Mouse (Mus musculus) embryonic facial prominence, embryonic 13.5 days (tissue): ENCODE results near the gene D2hgdh. TPM values are rescaled to one million over a fixed set of nuclear protein-coding genes. Genes with fewer than 3 reads are reported as not detected.

Experiments used
- ATAC-seq: fragments of 200-750 bp; cut with Nextera tagmentation; 2 replicates; pipeline ENCODE4 v1.8.0; 2017; ENCODE audit warnings: low read depth; ENCODE audit not compliant: insufficient number of reproducible peaks, insufficient read depth, low FRiP score, low TSS enrichment
- H3K27ac ChIP-seq: fragments of 300-500 bp; sonication (generic); 2 replicates; pipeline ENCODE4 v1.5.1; 2015; ENCODE audit warnings: moderate library complexity, mild to moderate bottlenecking, inconsistent platforms
- H3K27me3 ChIP-seq: fragments of 300-500 bp; sonication (generic); 2 replicates; pipeline ENCODE4 v1.6.1; 2015; ENCODE audit warnings: mild to moderate bottlenecking, inconsistent platforms
- H3K36me3 ChIP-seq: fragments of 300-500 bp; sonication (generic); 2 replicates; pipeline ENCODE4 v1.6.1; 2015; ENCODE audit warnings: mild to moderate bottlenecking, inconsistent platforms
- H3K4me1 ChIP-seq: fragments of 300-500 bp; sonication (generic); 2 replicates; pipeline ENCODE4 v1.6.1; 2015; ENCODE audit warnings: inconsistent platforms
- H3K4me2 ChIP-seq: fragments of 300-500 bp; sonication (generic); 2 replicates; pipeline ENCODE4 v1.6.1; 2015; ENCODE audit warnings: moderate library complexity, mild to moderate bottlenecking, inconsistent platforms
- H3K4me3 ChIP-seq: fragments of 300-500 bp; sonication (generic); 2 replicates; pipeline ENCODE4 v1.5.1; 2015; ENCODE audit warnings: mild to moderate bottlenecking, inconsistent platforms
- H3K9ac ChIP-seq: fragments of 300-500 bp; sonication (generic); 2 replicates; pipeline ENCODE4 v1.6.1; 2015; ENCODE audit warnings: mild to moderate bottlenecking, inconsistent platforms
- H3K9me3 ChIP-seq: fragments of 300-500 bp; sonication (generic); 2 replicates; pipeline ENCODE4 v1.6.1; 2016; ENCODE audit warnings: inconsistent platforms
- WGBS: fragments of 180-500 bp; shearing (Covaris S2); methylation state at CpG from one replicate; pipeline ENCODE4 v1.1.7; 2015; ENCODE audit warnings: mixed read lengths; 5-methylcytosine and 5-hydroxymethylcytosine counted together
- polyA plus RNA-seq: library from polyadenylated mRNA; unstranded; fragments of >200 nt; fragmentation: Nextera tagmentation; extraction: Ambion mirVana; gene quantifications from 2 replicates; pipeline ENCODE4 v1.2.1, GENCODE M21; 2015

The D2hgdh gene
- polyA plus RNA-seq, 1 experiment from 2014 or later: 19.4 TPM

DNA sequence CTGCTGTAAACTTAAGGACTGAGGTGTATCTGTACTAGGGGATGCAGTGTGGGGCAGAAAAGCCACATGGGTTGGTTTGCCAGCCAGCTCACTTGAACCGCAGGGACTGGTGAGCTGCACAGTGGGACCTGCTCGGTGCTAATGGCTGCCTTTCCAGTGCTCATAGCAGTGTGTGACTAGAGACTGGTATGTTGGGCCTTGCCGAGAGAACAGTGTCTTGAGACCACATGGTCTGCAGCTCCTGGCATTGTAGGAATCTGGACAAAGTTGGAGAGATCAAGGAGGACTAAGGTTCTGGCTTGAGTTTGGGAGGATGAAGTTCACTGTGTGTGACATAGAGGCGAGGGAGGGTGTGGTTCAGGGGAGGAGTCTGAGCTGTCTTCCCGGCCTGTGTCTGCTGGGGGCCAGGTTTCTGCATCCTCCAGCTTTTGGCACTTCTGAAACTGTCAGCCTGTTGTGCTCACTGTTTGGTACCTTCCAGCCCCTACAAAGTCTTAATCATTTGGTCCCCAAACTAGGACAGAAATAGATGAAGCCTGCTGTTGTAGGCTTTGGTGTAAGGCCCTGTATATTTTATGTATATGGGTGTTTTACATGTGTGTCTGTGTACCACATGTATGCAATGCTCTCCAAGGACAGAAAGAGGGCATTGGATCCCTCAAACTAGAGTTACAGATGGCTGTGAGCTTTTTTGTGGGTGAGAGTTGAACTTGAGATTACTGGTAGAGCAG is 19.3 kb upstream of the D2hgdh start:
- Histone ChIP-seq H3K4me3 (no peak overlapping the region; the same call in 1 of the 2 replicates), H3K9me3 (no peaks in the 10 kb centered on the region), H3K36me3 (peaks cover 43% of the 10 kb centered on the region), H3K9ac (peak overlapping the region; percentile 86; the same call in 1 of the 2 replicates), H3K27ac (no peak overlapping the region), H3K4me2 (peak overlapping the region; percentile 91; the same call in 1 of the 2 replicates), H3K4me1 (peaks cover 38% of the 10 kb centered on the region), H3K27me3 (no peaks in the 10 kb centered on the region)
- 68% methylated on average over 5 of the region's 5 CpGs for WGBS
- ATAC-seq: no peak

DNA sequence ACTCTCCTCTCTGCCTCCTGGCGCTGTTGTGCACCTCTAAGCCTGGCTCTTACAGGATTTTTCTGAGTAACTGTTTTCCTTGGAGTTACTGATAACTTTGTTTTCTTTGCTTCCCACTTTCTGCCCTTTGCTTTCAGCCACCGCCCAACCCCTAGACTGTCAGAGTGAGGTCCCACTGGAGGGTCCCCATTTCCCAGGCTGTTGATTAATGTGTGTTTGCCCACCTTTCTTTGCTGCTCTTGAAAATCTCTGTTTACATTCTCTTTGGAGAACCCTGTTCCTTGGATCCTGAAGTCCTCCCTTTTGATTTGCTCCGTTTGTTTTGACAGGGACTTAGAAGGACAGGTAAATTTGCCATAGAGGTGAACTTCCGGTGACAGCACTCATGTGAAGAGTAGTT is 15.8 kb upstream of the D2hgdh start:
- H3K4me2 ChIP-seq: no peak overlapping the region
- 95% methylated on average over 4 of the region's 4 CpGs for WGBS
- H3K36me3 ChIP-seq: peaks cover 73% of the 10 kb centered on the region
- no peak overlapping the region for H3K9ac ChIP-seq
- no peak overlapping the region for H3K27ac ChIP-seq
- H3K27me3 ChIP-seq: no peaks in the 10 kb centered on the region
- H3K4me1 ChIP-seq: peaks cover 15% of the 10 kb centered on the region
- H3K4me3 ChIP-seq: no peak overlapping the region
- ATAC-seq: no peak
- no peaks in the 10 kb centered on the region for H3K9me3 ChIP-seq

DNA sequence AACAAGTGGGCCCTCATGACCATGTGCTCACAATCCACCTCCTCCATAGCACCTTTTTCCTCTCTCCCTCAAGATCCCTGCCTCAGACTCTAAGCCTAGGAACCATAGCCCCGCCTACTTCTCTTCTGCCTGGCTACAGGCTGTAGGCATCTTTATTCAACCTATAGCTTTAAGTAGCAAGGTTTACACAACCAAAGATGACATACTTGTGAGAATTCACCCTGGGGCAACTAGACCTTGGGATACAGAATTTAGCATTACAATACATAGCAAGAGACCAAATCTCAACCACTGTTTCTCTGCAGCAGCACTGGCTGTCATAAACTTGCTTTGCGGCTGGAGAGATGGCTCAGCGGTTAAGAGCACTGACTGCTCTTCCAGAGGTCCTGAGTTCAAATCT is 14.7 kb upstream of the D2hgdh start:
- ATAC-seq: no peak
- Histone ChIP-seq H3K27me3 (no peaks in the 10 kb centered on the region), H3K4me1 (peaks cover 7% of the 10 kb centered on the region), H3K4me3 (no peak overlapping the region), H3K36me3 (peaks cover 84% of the 10 kb centered on the region), H3K9me3 (no peaks in the 10 kb centered on the region), H3K9ac (no peak overlapping the region), H3K4me2 (no peak overlapping the region), H3K27ac (no peak overlapping the region)
- WGBS: 94% methylated on average over 3 of the region's 3 CpGs

DNA sequence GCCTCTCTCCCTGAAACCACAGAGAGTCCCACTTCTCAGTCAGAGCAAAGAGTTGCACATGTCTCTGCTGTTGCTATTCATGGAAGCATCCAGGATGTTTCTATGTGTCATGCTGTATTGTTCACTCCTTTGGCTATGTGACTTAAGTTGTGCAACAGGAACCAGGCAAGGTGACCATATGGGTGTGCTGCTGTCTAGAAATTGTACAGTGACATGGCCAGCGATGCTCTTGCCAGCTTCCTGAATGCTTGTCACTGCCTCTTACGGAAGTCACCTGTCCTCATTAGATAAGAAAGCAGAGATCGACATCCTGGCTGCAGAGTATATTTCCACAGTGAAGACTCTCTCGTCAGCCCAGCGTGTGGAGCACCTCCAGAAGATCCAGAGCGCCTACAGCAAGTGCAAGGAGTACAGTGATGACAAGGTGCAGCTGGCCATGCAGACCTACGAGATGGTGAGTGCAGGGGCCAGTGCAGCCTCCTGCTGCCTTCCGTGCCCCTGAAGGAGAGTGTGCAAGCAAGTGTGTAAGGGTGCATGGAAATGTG is 13.1 kb upstream of the D2hgdh start:
- WGBS: 92% methylated on average over 8 of the region's 8 CpGs
- H3K4me1 ChIP-seq: no peaks in the 10 kb centered on the region
- ATAC-seq: no peak
- no peak overlapping the region for H3K9ac ChIP-seq
- H3K4me2 ChIP-seq: no peak overlapping the region
- H3K36me3 ChIP-seq: peaks cover 91% of the 10 kb centered on the region
- H3K27me3 ChIP-seq: no peaks in the 10 kb centered on the region
- no peak overlapping the region for H3K4me3 ChIP-seq
- no peaks in the 10 kb centered on the region for H3K9me3 ChIP-seq
- H3K27ac ChIP-seq: no peak overlapping the region

DNA sequence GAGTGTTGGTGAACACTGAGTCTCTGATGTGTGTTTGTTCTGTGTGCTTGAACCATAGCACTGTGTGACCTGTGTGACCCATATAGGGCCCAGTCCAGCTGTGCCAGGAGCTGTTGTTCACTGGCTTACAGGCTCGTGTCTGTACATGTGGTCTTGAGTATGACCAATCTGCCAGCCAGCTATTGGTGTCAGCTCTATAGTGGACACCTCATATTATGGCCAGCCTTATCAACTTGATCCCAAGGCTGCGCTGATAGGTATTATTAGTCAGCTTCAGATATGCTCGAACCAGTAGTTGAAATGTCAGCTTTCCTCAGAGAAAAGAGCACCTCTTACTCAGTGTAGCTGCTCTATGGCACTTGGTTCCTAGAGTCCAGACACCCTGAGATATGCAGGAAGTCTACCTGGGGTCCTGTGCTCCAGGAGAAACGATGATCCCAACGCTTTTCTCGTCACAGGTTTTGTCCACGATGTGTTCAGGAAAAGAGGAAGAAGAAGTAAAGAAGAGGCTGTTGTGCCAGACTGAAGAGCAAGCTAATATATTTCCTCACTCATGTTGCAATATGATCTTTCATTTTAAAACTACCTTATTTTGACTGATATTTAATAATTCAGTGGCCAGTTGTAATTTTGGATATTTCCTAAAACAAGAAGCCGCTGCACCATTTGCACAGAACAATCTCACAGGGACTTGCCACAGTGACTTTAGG is 6.7 kb upstream of the D2hgdh start:
- Histone ChIP-seq H3K27me3 (no peaks in the 10 kb centered on the region), H3K4me3 (no peak overlapping the region), H3K36me3 (peaks cover 88% of the 10 kb centered on the region), H3K4me2 (no peak overlapping the region), H3K4me1 (no peaks in the 10 kb centered on the region), H3K27ac (no peak overlapping the region), H3K9me3 (no peaks in the 10 kb centered on the region), H3K9ac (no peak overlapping the region)
- WGBS: 91% methylated on average over 8 of the region's 8 CpGs
- no peak for ATAC-seq

DNA sequence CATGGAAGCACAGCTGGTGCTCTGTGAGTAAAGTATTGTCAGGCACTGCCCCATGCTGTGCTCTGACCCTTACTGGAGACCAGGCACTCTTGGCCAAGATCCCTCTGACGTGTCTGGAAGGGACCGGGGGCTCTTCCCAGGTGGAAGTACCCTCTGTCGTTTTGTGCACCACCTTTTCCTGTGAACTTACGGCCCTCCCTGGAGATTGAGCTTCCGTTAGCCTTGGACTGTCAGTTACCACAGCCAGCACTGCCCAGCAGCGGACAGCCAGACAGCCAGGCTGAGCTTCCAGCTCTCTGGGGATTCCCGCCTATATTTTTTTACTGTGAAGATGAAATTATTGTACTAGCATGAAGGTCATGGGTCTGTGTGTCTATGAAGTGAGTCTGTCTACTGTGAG is 6.0 kb upstream of the D2hgdh start:
- Histone ChIP-seq H3K36me3 (peaks cover 80% of the 10 kb centered on the region), H3K4me3 (no peak overlapping the region), H3K9me3 (no peaks in the 10 kb centered on the region), H3K4me1 (no peaks in the 10 kb centered on the region), H3K4me2 (no peak overlapping the region), H3K27me3 (no peaks in the 10 kb centered on the region), H3K9ac (no peak overlapping the region), H3K27ac (no peak overlapping the region)
- ATAC-seq: no peak
- WGBS: 93% methylated on average over 7 of the region's 7 CpGs

DNA sequence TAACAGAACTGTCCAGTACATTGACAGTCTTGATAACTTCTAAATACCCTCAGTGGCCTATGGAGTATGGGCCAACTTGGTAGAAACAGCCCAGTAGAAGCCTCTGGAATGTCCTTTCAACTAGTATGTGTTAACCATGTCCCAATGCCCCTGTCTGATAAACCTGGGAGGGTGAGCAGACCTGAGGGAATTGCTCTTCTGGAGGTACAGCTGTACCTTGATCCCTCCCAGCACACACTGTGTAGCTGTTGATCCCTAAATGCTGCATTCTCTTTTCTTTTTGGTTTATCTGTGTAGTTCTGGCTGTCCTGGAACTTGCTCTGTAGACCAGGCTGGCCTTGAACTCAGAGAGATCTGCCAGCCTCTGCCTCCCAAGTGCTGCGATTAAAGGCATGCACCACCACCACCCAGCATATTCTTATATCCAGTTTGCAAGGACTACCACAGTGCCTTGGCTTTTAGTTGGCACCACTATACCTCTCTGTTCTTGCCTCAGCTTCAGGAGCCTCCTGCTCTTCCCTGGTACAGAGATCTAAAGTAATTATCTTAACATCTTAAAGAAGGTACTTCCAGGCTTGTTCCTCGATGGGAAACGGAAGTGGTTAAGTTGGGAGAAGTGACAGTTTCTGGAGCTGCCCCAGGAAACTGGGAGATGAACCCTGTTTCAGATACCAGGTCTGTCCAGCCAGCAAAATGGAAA is 763 bp upstream of the D2hgdh start:
- Histone ChIP-seq H3K9me3 (no peaks in the 10 kb centered on the region), H3K27me3 (no peaks in the 10 kb centered on the region), H3K36me3 (peaks cover 34% of the 10 kb centered on the region), H3K4me1 (peaks cover 17% of the 10 kb centered on the region), H3K9ac (peak overlapping the region; percentile 78; the same call in 1 of the 2 replicates), H3K4me3 (0 out of 2 replicates have a peak overlapping the region, but pooled peaks have one; percentile 60), H3K27ac (peak overlapping the region; percentile 96; the same call in 1 of the 2 replicates), H3K4me2 (peak overlapping the region; percentile 70; the same call in 1 of the 2 replicates)
- ATAC-seq: no peak
- WGBS: 76% methylated on average over 3 of the region's 3 CpGs

DNA sequence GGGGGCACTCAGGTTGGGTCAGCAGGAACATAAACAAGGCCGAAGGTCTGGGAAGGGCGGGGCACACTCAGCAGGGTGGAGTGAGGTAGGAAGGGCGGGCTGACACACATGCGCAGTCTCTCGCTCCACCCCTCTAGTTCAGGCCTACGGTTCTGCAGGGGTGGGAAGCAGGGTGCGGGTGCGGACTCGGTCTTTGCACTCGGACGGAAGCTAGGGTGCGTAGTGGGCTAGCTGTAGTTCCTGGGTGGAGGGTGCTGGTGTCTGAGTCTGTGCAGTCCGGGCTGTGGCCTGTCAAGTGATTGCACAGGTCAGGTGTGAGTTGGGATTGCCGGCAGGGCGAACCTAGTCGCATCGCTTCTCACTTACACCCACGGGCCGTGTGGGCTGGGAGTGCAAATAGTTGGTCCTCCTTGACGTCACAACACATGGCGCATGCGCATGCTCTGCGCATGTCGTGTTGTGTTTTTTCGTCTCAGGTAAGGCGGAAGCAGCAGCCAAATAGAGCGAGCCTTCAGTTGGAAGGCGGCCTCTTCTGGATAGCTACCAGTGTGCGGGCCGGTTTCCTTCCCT is 481 bp downstream of the D2hgdh start:
- Histone ChIP-seq H3K9ac (peak overlapping the region; percentile 78), H3K4me2 (peak overlapping the region; percentile 70), H3K4me3 (peak overlapping the region; percentile 60), H3K9me3 (no peaks in the 10 kb centered on the region), H3K27me3 (no peaks in the 10 kb centered on the region), H3K36me3 (peaks cover 21% of the 10 kb centered on the region), H3K27ac (peak overlapping the region; percentile 96), H3K4me1 (peaks cover 17% of the 10 kb centered on the region)
- peak; percentile 95 for ATAC-seq
- WGBS: under 1% methylated on average over 30 of the region's 30 CpGs

DNA sequence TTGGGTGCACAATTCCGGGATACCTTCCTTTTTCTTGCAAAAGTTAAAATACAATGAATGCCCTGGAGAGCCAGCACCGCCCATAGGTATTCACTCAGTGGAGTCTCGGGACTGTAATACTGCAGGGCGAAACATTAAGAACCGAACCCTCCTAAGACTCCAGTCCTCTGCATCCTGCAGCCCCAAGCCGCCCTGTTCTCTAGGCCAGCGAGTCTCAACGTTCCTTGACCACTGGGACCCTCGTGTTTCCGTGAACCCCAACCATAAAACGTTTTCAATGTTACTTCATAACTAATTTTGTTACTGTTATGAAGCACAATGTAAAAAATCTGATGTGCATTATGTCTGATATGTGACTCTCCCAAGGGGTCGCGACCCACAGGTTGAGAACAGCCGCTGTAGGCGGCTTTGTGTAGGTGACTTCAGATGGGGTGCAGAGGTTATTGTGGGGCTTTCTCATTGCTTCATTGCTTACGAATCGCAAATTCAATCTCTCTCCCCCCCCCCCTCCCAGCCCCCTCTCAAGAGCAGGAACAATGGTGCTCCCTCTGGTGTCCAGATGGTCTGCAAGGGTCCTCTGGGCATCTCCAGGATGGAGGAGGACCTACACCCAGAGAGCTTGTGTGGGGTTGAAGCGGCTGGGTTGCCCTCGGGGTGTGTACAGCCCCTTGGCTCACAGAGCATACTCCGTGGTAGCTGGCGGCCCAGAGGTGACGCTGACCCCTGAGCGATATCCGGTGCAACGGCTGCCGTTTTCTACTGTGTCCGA is 1.2 kb downstream of the D2hgdh start:
- ATAC-seq: no peak
- Histone ChIP-seq H3K9me3 (no peaks in the 10 kb centered on the region), H3K4me3 (peak overlapping the region; percentile 60), H3K9ac (peak overlapping the region; percentile 78), H3K27me3 (no peaks in the 10 kb centered on the region), H3K4me1 (peaks cover 17% of the 10 kb centered on the region), H3K36me3 (peaks cover 14% of the 10 kb centered on the region), H3K27ac (peak overlapping the region; percentile 96), H3K4me2 (peak overlapping the region; percentile 70)
- 42% methylated on average over 27 of the region's 27 CpGs for WGBS

DNA sequence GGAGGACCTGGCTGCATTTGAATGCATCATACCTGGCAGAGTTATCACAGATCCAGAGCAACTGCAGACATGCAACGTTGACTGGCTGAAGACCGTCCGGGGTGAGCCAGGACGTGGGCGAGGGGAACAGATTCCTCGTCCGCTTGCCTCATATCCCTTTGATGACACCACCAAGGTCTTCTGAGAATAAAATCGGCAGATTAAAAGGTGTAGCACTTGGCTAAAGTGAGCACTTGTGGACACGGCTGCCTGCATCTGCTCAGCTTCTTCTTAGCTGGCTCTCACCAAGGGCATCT is 1.8 kb downstream of the D2hgdh start:
- no peak for ATAC-seq
- no peaks in the 10 kb centered on the region for H3K9me3 ChIP-seq
- peaks cover 17% of the 10 kb centered on the region for H3K4me1 ChIP-seq
- 94% methylated on average over 9 of the region's 9 CpGs for WGBS
- no peaks in the 10 kb centered on the region for H3K27me3 ChIP-seq
- H3K4me3 ChIP-seq: peak overlapping the region; percentile 60; the same call in 1 of the 2 replicates
- H3K36me3 ChIP-seq: peaks cover 9% of the 10 kb centered on the region
- H3K4me2 ChIP-seq: peak overlapping the region; percentile 70
- peak overlapping the region; percentile 78; the same call in 1 of the 2 replicates for H3K9ac ChIP-seq
- H3K27ac ChIP-seq: no peak overlapping the region
